Mouse (Mus musculus) adrenal gland, postnatal 10 days (tissue): ENCODE data around the gene Bsn. TPM values are rescaled to one million over a fixed set of nuclear protein-coding genes. Genes with fewer than 3 reads are reported as not detected.

ENCODE experiments used
- DNase-seq: peaks from one replicate; pipeline ENCODE4 v3.0.0; 2021; ENCODE audit warnings: mixed read lengths
- total RNA-seq, 2 experiments: library from RNA; stranded (reverse); gene quantifications; 2 replicates each; pipeline ENCODE4 v1.2.3; 2021

The Bsn gene
- total RNA-seq, 2 experiments from 2014 or later, result 1.7 to 2.7 TPM

GRCm38 (mm10) chr9:108090611-108091120, 99.5 kb downstream of the Bsn start:
- DNase-seq, result no peak

GRCm38 (mm10) chr9:108085261-108085660, 104.9 kb downstream of the Bsn start:
- DNase-seq, result no peak

GRCm38 (mm10) chr9:108083561-108083960, 106.6 kb downstream of the Bsn start:
- DNase-seq, result no peak

GRCm38 (mm10) chr9:108082988-108083431, 107.2 kb downstream of the Bsn start, which contains the start of gene Rnf123:
Gene Rnf123, minus strand, starts transcription at chr9:108083346.
- DNase-seq, result no peak

- no peak for DNase-seq
Measured at GRCm38 (mm10) chr9:108082549-108082948, 107.6 kb downstream of the Bsn start.

- DNase-seq, result no peak
Measured at GRCm38 (mm10) chr9:108080168-108080567, 110.0 kb downstream of the Bsn start, which contains the start of gene Mst1. Gene Mst1, plus strand, starts transcription at chr9:108080436.

- no peak for DNase-seq
Measured at GRCm38 (mm10) chr9:108073141-108073930, 116.8 kb downstream of the Bsn start.

GRCm38 (mm10) chr9:108072481-108072924, 117.7 kb downstream of the Bsn start:
- no peak for DNase-seq

- no peak for DNase-seq
Measured at GRCm38 (mm10) chr9:108071801-108072200, 118.4 kb downstream of the Bsn start.

GRCm38 (mm10) chr9:108069529-108069928, 120.7 kb downstream of the Bsn start:
- DNase-seq, result no peak

GRCm38 (mm10) chr9:108069007-108069406, 121.2 kb downstream of the Bsn start:
- no peak for DNase-seq

GRCm38 (mm10) chr9:108067900-108068299, 122.3 kb downstream of the Bsn start:
- peak; percentile 89 for DNase-seq

- DNase-seq, result no peak
Measured at GRCm38 (mm10) chr9:108067199-108067598, 123.0 kb downstream of the Bsn start.

- DNase-seq, result peak; percentile 81
Measured at GRCm38 (mm10) chr9:108065491-108066011, 124.6 kb downstream of the Bsn start.

GRCm38 (mm10) chr9:108063361-108063760, 126.8 kb downstream of the Bsn start:
- no peak for DNase-seq

GRCm38 (mm10) chr9:108062142-108062541, 128.0 kb downstream of the Bsn start:
- no peak for DNase-seq

- no peak for DNase-seq
Measured at GRCm38 (mm10) chr9:108058291-108058690, 131.9 kb downstream of the Bsn start.

- DNase-seq, result peak; percentile 77
Measured at GRCm38 (mm10) chr9:108057262-108057562, 133.0 kb downstream of the Bsn start.

GRCm38 (mm10) chr9:108056361-108057261, 133.6 kb downstream of the Bsn start:
- DNase-seq, result no peak

GRCm38 (mm10) chr9:108055661-108056237, 134.4 kb downstream of the Bsn start:
- no peak for DNase-seq

- DNase-seq, result no peak
Measured at GRCm38 (mm10) chr9:108055061-108055460, 135.1 kb downstream of the Bsn start.
